Mouse (Mus musculus) CH12.LX (cell line): ENCODE results near the gene Efcab5. TPM values are rescaled to one million over a fixed set of nuclear protein-coding genes. Genes with fewer than 3 reads are reported as not detected.

Source experiments
- DNase-seq: peaks from one replicate; pipeline ENCODE4 v3.0.0-alpha.2; 2013; ENCODE audit errors: extremely low read depth
- H3K27ac ChIP-seq: 2 replicates; pipeline ENCODE4 v1.5.1; 2012; ENCODE audit warnings: low read depth, mild to moderate bottlenecking, control low read depth, moderate library complexity; ENCODE audit not compliant: insufficient read depth
- H3K27me3 ChIP-seq: replicated peaks from 2 replicates; pipeline ENCODE3; 2012; ENCODE audit warnings: inconsistent platforms
- H3K36me3 ChIP-seq, 2 experiments: replicated peaks in 1 of 2; 2 replicates each; pipeline versions ENCODE3 to v1.6.1; 2012; ENCODE audit warnings: inconsistent platforms in 1 of 2, low read length in 1 of 2, mild to moderate bottlenecking in 1 of 2, mixed read lengths in 1 of 2, moderate library complexity in 1 of 2; ENCODE audit not compliant: control insufficient read depth in 1 of 2, insufficient read depth in 1 of 2
- H3K4me1 ChIP-seq, 2 experiments: 2 replicates each; pipeline ENCODE4 v1.6.1; 2012; ENCODE audit warnings: inconsistent platforms in 1 of 2, moderate library complexity in 1 of 2; ENCODE audit not compliant: insufficient read depth in 2 of 2, control insufficient read depth in 1 of 2
- H3K4me2 ChIP-seq: 2 replicates; pipeline ENCODE4 v1.6.1; 2012; ENCODE audit warnings: low read depth, mild to moderate bottlenecking, control low read depth; ENCODE audit not compliant: poor library complexity, insufficient read depth, severe bottlenecking
- H3K4me3 ChIP-seq, 3 experiments: fragments of 150-350 bp in 1 of 3; sonication (generic) in 1 of 3; replicated peaks in 1 of 3; 2 replicates each; pipeline versions ENCODE3 to v1.5.1; 2011 to 2012; ENCODE audit warnings: low read depth in 2 of 3, low read length in 2 of 3, mild to moderate bottlenecking in 2 of 3, moderate library complexity in 2 of 3, control low read depth in 1 of 3, improper control_type of control experiment in 1 of 3, inconsistent platforms in 1 of 3, mixed read lengths in 1 of 3; ENCODE audit not compliant: poor library complexity in 1 of 3
- H3K79me2 ChIP-seq: replicated peaks from 2 replicates; pipeline ENCODE4 v1.6.1; 2012; ENCODE audit warnings: mild to moderate bottlenecking, moderate library complexity; ENCODE audit not compliant: control insufficient read depth, poor library complexity, insufficient read depth, severe bottlenecking; ENCODE audit errors: extremely low read depth
- H3K9ac ChIP-seq: 2 replicates; pipeline ENCODE4 v1.6.1; 2012; ENCODE audit warnings: low read depth, mild to moderate bottlenecking, control low read depth, moderate library complexity; ENCODE audit not compliant: insufficient read depth
- H3K9me3 ChIP-seq: replicated peaks from 2 replicates; pipeline ENCODE3; 2012; ENCODE audit warnings: low read length, inconsistent platforms, mixed read lengths
- BHLHE40 ChIP-seq: IDR thresholded peaks from 2 replicates; pipeline ENCODE4 v1.6.1; 2011; ENCODE audit warnings: mild to moderate bottlenecking, low read depth, low read length, improper control_type of control experiment
- CHD1 ChIP-seq: IDR thresholded peaks from 2 replicates; pipeline ENCODE4 v1.6.1; 2012; ENCODE audit warnings: low read depth, low read length, improper control_type of control experiment, inconsistent platforms
- CHD2 ChIP-seq: IDR thresholded peaks from 2 replicates; pipeline ENCODE4 v1.6.1; 2011; ENCODE audit warnings: low read length, improper control_type of control experiment
- CTCF ChIP-seq, 2 experiments: IDR thresholded peaks in 1 of 2; conservative IDR thresholded peaks in 1 of 2; 2 replicates each; pipeline ENCODE4 v1.5.1; 2011 to 2012; ENCODE audit warnings: low read depth in 2 of 2, low read length in 2 of 2, improper control_type of control experiment in 1 of 2, inconsistent platforms in 1 of 2, mild to moderate bottlenecking in 1 of 2, moderate library complexity in 1 of 2
- E2F4 ChIP-seq: IDR thresholded peaks from 2 replicates; pipeline ENCODE4 v1.6.1; 2011; ENCODE audit warnings: low read depth, low read length, improper control_type of control experiment; ENCODE audit not compliant: insufficient replicate concordance
- EP300 ChIP-seq: IDR thresholded peaks from 2 replicates; pipeline ENCODE4 v1.6.1; 2011; ENCODE audit warnings: low read length, improper control_type of control experiment
- ETS1 ChIP-seq: conservative IDR thresholded peaks from 2 replicates; pipeline ENCODE4 v1.6.1; 2012; ENCODE audit warnings: low read depth, mild to moderate bottlenecking, inconsistent platforms, low read length, improper control_type of control experiment, moderate library complexity
- GABPA ChIP-seq: IDR thresholded peaks from 2 replicates; pipeline ENCODE4 v1.6.1; 2012; ENCODE audit warnings: low read depth, low read length, improper control_type of control experiment, inconsistent platforms; ENCODE audit not compliant: insufficient replicate concordance
- HCFC1 ChIP-seq: IDR thresholded peaks from 2 replicates; pipeline ENCODE4 v1.6.1; 2012; ENCODE audit warnings: low read depth, mild to moderate bottlenecking, inconsistent platforms, low read length, improper control_type of control experiment
- JUND ChIP-seq: conservative IDR thresholded peaks from 2 replicates; pipeline ENCODE4 v1.6.1; 2011; ENCODE audit warnings: low read depth, low read length, improper control_type of control experiment
- MAFK ChIP-seq: IDR thresholded peaks from 2 replicates; pipeline ENCODE4 v1.6.1; 2011; ENCODE audit warnings: low read length, improper control_type of control experiment; ENCODE audit not compliant: insufficient replicate concordance
- MAZ ChIP-seq: IDR thresholded peaks from 2 replicates; pipeline ENCODE4 v1.6.1; 2012; ENCODE audit warnings: low read depth, mild to moderate bottlenecking, inconsistent platforms, low read length, improper control_type of control experiment, moderate library complexity
- MXI1 ChIP-seq: IDR thresholded peaks from 2 replicates; pipeline ENCODE4 v1.6.1; 2011; ENCODE audit warnings: mild to moderate bottlenecking, low read depth, low read length, improper control_type of control experiment
- MYC ChIP-seq: IDR thresholded peaks from 2 replicates; pipeline ENCODE4 v1.6.1; 2011; ENCODE audit warnings: low read depth, mild to moderate bottlenecking, improper control_type of control experiment, low read length
- SMC3 ChIP-seq: IDR thresholded peaks from 2 replicates; pipeline ENCODE4 v1.6.1; 2011; ENCODE audit warnings: low read depth, low read length, improper control_type of control experiment
- TBP ChIP-seq: conservative IDR thresholded peaks from 2 replicates; pipeline ENCODE4 v1.6.1; 2011; ENCODE audit warnings: low read depth, low read length, improper control_type of control experiment
- TCF12 ChIP-seq: IDR thresholded peaks from 2 replicates; pipeline ENCODE4 v1.6.1; 2014; ENCODE audit warnings: low read depth, mild to moderate bottlenecking, inconsistent platforms, low read length, improper control_type of control experiment
- UBTF ChIP-seq: IDR thresholded peaks from 2 replicates; pipeline ENCODE4 v1.6.1; 2012; ENCODE audit warnings: low read depth, mild to moderate bottlenecking, inconsistent platforms, low read length, improper control_type of control experiment, moderate library complexity
- USF1 ChIP-seq: IDR thresholded peaks from 2 replicates; pipeline ENCODE4 v1.6.1; 2014; ENCODE audit warnings: low read depth, mild to moderate bottlenecking, inconsistent platforms, low read length, improper control_type of control experiment
- ZMIZ1 ChIP-seq: IDR thresholded peaks from 2 replicates; pipeline ENCODE4 v1.6.1; 2012; ENCODE audit warnings: low read depth, mild to moderate bottlenecking, inconsistent platforms, low read length, improper control_type of control experiment
- dilution Hi-C: fragments of 300-500 bp; cut with MboI; formaldehyde crosslinking; loops from 2 replicates; pipeline ENCODE4 v1.14.3; 2020; ENCODE audit warnings: low sequenced_read_pairs; ENCODE audit not compliant: extremely low pct_unique_long_range_greater_than_20kb, extremely low pct_ligation_motif_present
- in situ Hi-C: fragments of 300-500 bp; cut with MboI; formaldehyde crosslinking; loops from 3 replicates; pipeline ENCODE4 v1.14.3; 2019; ENCODE audit warnings: low sequenced_read_pairs, low pct_ligation_motif_present, low pct_unique_long_range_greater_than_20kb, mixed read lengths
- polyA plus RNA-seq: library from polyadenylated mRNA; unstranded; fragments of >175 nt; gene quantifications from 2 replicates; pipeline ENCODE4 v1.2.1, GENCODE M21; 2012; ENCODE audit warnings: low read depth; ENCODE audit not compliant: insufficient read length
- total RNA-seq, 2 experiments: library from RNA; depleted of rRNA; stranded (reverse); fragments of 300-350 nt in 1 of 2; fragments of >200 nt in 1 of 2; gene quantifications; 2 replicates each; pipeline ENCODE4 v1.2.3; 2012 to 2014

Gene Efcab5
- total and polyA plus RNA-seq, 3 experiments: 0.24 to 0.43 (median 0.38) TPM

GRCm38 (mm10) chr11:77096581-77096980, 92.2 kb downstream of the Efcab5 start:
- H3K79me2 ChIP-seq: no peaks in the 10 kb centered on the region
- H3K4me3 ChIP-seq: no peak overlapping the region
- no peak overlapping the region for H3K4me2 ChIP-seq
- peaks cover 4 to 18% of the 10 kb centered on the region in 2 experiments for H3K4me1 ChIP-seq
- H3K27me3 ChIP-seq: no peaks in the 10 kb centered on the region
- no peak for DNase-seq
- H3K9me3 ChIP-seq: no peaks in the 10 kb centered on the region
- TF ChIP-seq MAFK (no peak), E2F4 (no peak), MYC (no peak), MAZ (no peak), USF1 (no peak), CHD1 (no peak), GABPA (no peak), TCF12 (no peak), CHD2 (no peak), ZMIZ1 (no peak), CTCF (conservative IDR thresholded peaks at IDR 0.05 in 1 of 2, IDR thresholded peaks at IDR 0.05 in 1 of 2; ENCODE audit: low read depth in 2 of 2, low read length in 2 of 2) (no peak), UBTF (no peak)
- dilution Hi-C loops: no loop called here
- H3K27ac ChIP-seq: no peak overlapping the region
- H3K36me3 ChIP-seq: no peaks in the 10 kb centered on the region
- H3K9ac ChIP-seq: no peak overlapping the region
- in situ Hi-C loops: no loop called here

GRCm38 (mm10) chr11:77095206-77095605, 93.6 kb downstream of the Efcab5 start:
- dilution Hi-C loops: no loop called here
- Histone ChIP-seq H3K27me3 (no peaks in the 10 kb centered on the region), H3K4me1 (peaks cover 0 to 7% of the 10 kb centered on the region in 2 experiments; a peak in 1 of 4 replicates), H3K27ac (no peak overlapping the region), H3K79me2 (no peaks in the 10 kb centered on the region), H3K9me3 (no peaks in the 10 kb centered on the region), H3K36me3 (no peaks in the 10 kb centered on the region), H3K4me2 (no peak overlapping the region), H3K4me3 (no peak overlapping the region), H3K9ac (no peak overlapping the region)
- DNase-seq: no peak
- TF ChIP-seq GABPA: no peak
- no peak for TF ChIP-seq BHLHE40
- no peak for TF ChIP-seq EP300
- TF ChIP-seq MAZ: no peak
- no peak for TF ChIP-seq ZMIZ1
- TF ChIP-seq MAFK: no peak
- no peak for TF ChIP-seq TBP
- no peak for TF ChIP-seq MXI1
- no peak for TF ChIP-seq E2F4
- no peak for TF ChIP-seq ETS1
- TF ChIP-seq JUND: no peak
- TF ChIP-seq CTCF (conservative IDR thresholded peaks at IDR 0.05 in 1 of 2, IDR thresholded peaks at IDR 0.05 in 1 of 2; ENCODE audit: low read depth in 2 of 2, low read length in 2 of 2): no peak
- no peak for TF ChIP-seq CHD2
- TF ChIP-seq HCFC1: no peak
- no peak for TF ChIP-seq SMC3
- TF ChIP-seq CHD1: no peak
- in situ Hi-C loops: no loop called here
